Mouse (Mus musculus) liver, embryonic 15.5 days (tissue): ENCODE measurements at regions not wholly inside any gene's neighbourhood (a gene's known extent, or its start where the extent isn't known, plus 50 kb on each side); places are given as distances from the start of the nearest gene placed in this dataset.

Experiments
- ATAC-seq: fragments of 200-750 bp; cut with Nextera tagmentation; 2 replicates; pipeline ENCODE4 v1.8.0; 2017; ENCODE audit warnings: moderate number of reproducible peaks, mild to moderate bottlenecking, moderate library complexity; ENCODE audit not compliant: insufficient read depth
- H3K27ac ChIP-seq: fragments of 300-500 bp; sonication (generic); replicated peaks from 2 replicates; pipeline ENCODE4 v1.5.1; 2015; ENCODE audit warnings: mild to moderate bottlenecking, inconsistent platforms
- H3K27me3 ChIP-seq: fragments of 300-500 bp; sonication (generic); 2 replicates; pipeline ENCODE4 v1.6.1; 2015; ENCODE audit warnings: mild to moderate bottlenecking, inconsistent platforms
- H3K36me3 ChIP-seq: fragments of 300-500 bp; sonication (generic); replicated peaks from 2 replicates; pipeline ENCODE4 v1.6.1; 2015; ENCODE audit warnings: moderate library complexity, mild to moderate bottlenecking, inconsistent platforms
- H3K4me1 ChIP-seq: fragments of 300-500 bp; sonication (generic); replicated peaks from 2 replicates; pipeline ENCODE4 v1.6.1; 2015; ENCODE audit warnings: inconsistent platforms
- H3K4me2 ChIP-seq: fragments of 300-500 bp; sonication (generic); 2 replicates; pipeline ENCODE4 v1.6.1; 2015; ENCODE audit warnings: moderate library complexity, mild to moderate bottlenecking, inconsistent platforms
- H3K4me3 ChIP-seq: fragments of 300-500 bp; sonication (generic); replicated peaks from 2 replicates; pipeline ENCODE4 v1.5.1; 2015; ENCODE audit warnings: mild to moderate bottlenecking, inconsistent platforms
- H3K9ac ChIP-seq: fragments of 300-500 bp; sonication (generic); 2 replicates; pipeline ENCODE4 v1.6.1; 2015; ENCODE audit warnings: moderate library complexity, mild to moderate bottlenecking, inconsistent platforms
- H3K9me3 ChIP-seq: fragments of 300-500 bp; sonication (generic); replicated peaks from 2 replicates; pipeline ENCODE4 v1.6.1; 2016; ENCODE audit warnings: inconsistent platforms
- WGBS: fragments of 180-500 bp; shearing (Covaris S2); methylation state at CpG from one replicate; pipeline ENCODE4 v1.1.7; 2015; ENCODE audit warnings: mixed read lengths; ENCODE audit not compliant: insufficient replicate concordance; 5-methylcytosine and 5-hydroxymethylcytosine counted together

- H3K27me3 ChIP-seq: no peaks in the 10 kb centered on the region
Observed at GRCm38 (mm10) chr14:45760890-45761680, 103.1 kb upstream of the Ddhd1 start.

GRCm38 (mm10) chr14:45764231-45764630 lies 106.3 kb upstream of the Ddhd1 start:
- WGBS: 54% methylated on average over 3 of the region's 3 CpGs

More at GRCm38 (mm10) chr14:45760890-45761680, 103.1 kb upstream of the Ddhd1 start:
- Histone ChIP-seq H3K4me3 (no peak overlapping the region), H3K4me1 (no peaks in the 10 kb centered on the region), H3K9ac (no peak overlapping the region), H3K4me2 (no peak overlapping the region), H3K36me3 (no peaks in the 10 kb centered on the region), H3K27ac (no peak overlapping the region), H3K9me3 (no peaks in the 10 kb centered on the region)
- 78% methylated on average over 16 of the region's 16 CpGs for WGBS
- ATAC-seq: no peak

GRCm38 (mm10) chr14:45766582-45766981 lies 108.6 kb upstream of the Ddhd1 start:
- Histone ChIP-seq H3K9me3 (no peaks in the 10 kb centered on the region), H3K27ac (no peak overlapping the region), H3K4me2 (no peak overlapping the region), H3K9ac (no peak overlapping the region), H3K36me3 (no peaks in the 10 kb centered on the region), H3K4me1 (no peaks in the 10 kb centered on the region), H3K27me3 (no peaks in the 10 kb centered on the region), H3K4me3 (no peak overlapping the region)
- 63% methylated on average over 1 of the region's 1 CpGs for WGBS
- ATAC-seq: no peak

More at GRCm38 (mm10) chr14:45764231-45764630, 106.3 kb upstream of the Ddhd1 start:
- H3K9me3 ChIP-seq: no peaks in the 10 kb centered on the region
- H3K4me1 ChIP-seq: no peaks in the 10 kb centered on the region
- H3K27me3 ChIP-seq: no peaks in the 10 kb centered on the region
- no peaks in the 10 kb centered on the region for H3K36me3 ChIP-seq
- H3K4me3 ChIP-seq: no peak overlapping the region
- H3K27ac ChIP-seq: no peak overlapping the region
- ATAC-seq: no peak
- H3K9ac ChIP-seq: no peak overlapping the region
- H3K4me2 ChIP-seq: no peak overlapping the region

GRCm38 (mm10) chr14:45772665-45773277 lies 114.8 kb upstream of the Ddhd1 start:
- H3K27me3 ChIP-seq: no peaks in the 10 kb centered on the region
- H3K36me3 ChIP-seq: no peaks in the 10 kb centered on the region
- no peak for ATAC-seq
- H3K9ac ChIP-seq: no peak overlapping the region
- H3K4me1 ChIP-seq: no peaks in the 10 kb centered on the region
- WGBS: 18% methylated on average over 19 of the region's 19 CpGs
- H3K27ac ChIP-seq: no peak overlapping the region
- peak overlapping the region; percentile 29; the same call in 1 of the 2 replicates for H3K4me2 ChIP-seq
- H3K9me3 ChIP-seq: no peaks in the 10 kb centered on the region
- H3K4me3 ChIP-seq: no peak overlapping the region

GRCm38 (mm10) chr14:45773326-45773725 lies 115.4 kb upstream of the Ddhd1 start:
- Histone ChIP-seq H3K4me3 (no peak overlapping the region), H3K9me3 (no peaks in the 10 kb centered on the region), H3K9ac (no peak overlapping the region), H3K4me1 (no peaks in the 10 kb centered on the region), H3K27me3 (no peaks in the 10 kb centered on the region), H3K36me3 (no peaks in the 10 kb centered on the region), H3K27ac (no peak overlapping the region), H3K4me2 (no peak overlapping the region)
- WGBS: 55% methylated on average over 7 of the region's 7 CpGs
- no peak for ATAC-seq

- H3K4me1 ChIP-seq: no peaks in the 10 kb centered on the region
- no peak overlapping the region for H3K9ac ChIP-seq
- no peaks in the 10 kb centered on the region for H3K27me3 ChIP-seq
- ATAC-seq: no peak
- H3K36me3 ChIP-seq: no peaks in the 10 kb centered on the region
- H3K27ac ChIP-seq: no peak overlapping the region
- no peak overlapping the region for H3K4me3 ChIP-seq
- H3K4me2 ChIP-seq: no peak overlapping the region
- WGBS: 63% methylated on average over 6 of the region's 6 CpGs
- H3K9me3 ChIP-seq: no peaks in the 10 kb centered on the region
Observed at GRCm38 (mm10) chr14:45781850-45782249, 123.9 kb upstream of the Ddhd1 start.

GRCm38 (mm10) chr14:45794980-45795379 lies 137.0 kb upstream of the Ddhd1 start:
- 65% methylated on average over 1 of the region's 1 CpGs for WGBS
- H3K4me2 ChIP-seq: no peak overlapping the region
- H3K36me3 ChIP-seq: no peaks in the 10 kb centered on the region
- H3K4me3 ChIP-seq: no peak overlapping the region
- H3K9ac ChIP-seq: no peak overlapping the region
- H3K27ac ChIP-seq: no peak overlapping the region
- ATAC-seq: no peak
- no peaks in the 10 kb centered on the region for H3K4me1 ChIP-seq
- H3K9me3 ChIP-seq: no peaks in the 10 kb centered on the region
- no peaks in the 10 kb centered on the region for H3K27me3 ChIP-seq

- no peaks in the 10 kb centered on the region for H3K36me3 ChIP-seq
- no peak overlapping the region for H3K4me3 ChIP-seq
- no peaks in the 10 kb centered on the region for H3K9me3 ChIP-seq
- no peak overlapping the region for H3K4me2 ChIP-seq
- 55% methylated on average over 10 of the region's 10 CpGs for WGBS
- H3K4me1 ChIP-seq: no peaks in the 10 kb centered on the region
- H3K27ac ChIP-seq: no peak overlapping the region
- no peaks in the 10 kb centered on the region for H3K27me3 ChIP-seq
- H3K9ac ChIP-seq: no peak overlapping the region
- no peak for ATAC-seq
Observed at GRCm38 (mm10) chr14:45796665-45797319, 138.8 kb upstream of the Ddhd1 start.

GRCm38 (mm10) chr14:45797320-45797696 lies 139.4 kb upstream of the Ddhd1 start:
- Histone ChIP-seq H3K4me2 (no peak overlapping the region), H3K9me3 (no peaks in the 10 kb centered on the region), H3K27ac (no peak overlapping the region), H3K4me1 (no peaks in the 10 kb centered on the region), H3K4me3 (no peak overlapping the region), H3K27me3 (no peaks in the 10 kb centered on the region), H3K9ac (no peak overlapping the region), H3K36me3 (no peaks in the 10 kb centered on the region)
- no peak for ATAC-seq
- WGBS: 71% methylated on average over 4 of the region's 4 CpGs

GRCm38 (mm10) chr14:45799286-45799685 lies 141.3 kb upstream of the Ddhd1 start:
- H3K9me3 ChIP-seq: no peaks in the 10 kb centered on the region
- no peaks in the 10 kb centered on the region for H3K36me3 ChIP-seq
- H3K4me3 ChIP-seq: no peak overlapping the region
- H3K4me1 ChIP-seq: no peaks in the 10 kb centered on the region
- ATAC-seq: no peak
- H3K27me3 ChIP-seq: no peaks in the 10 kb centered on the region
- H3K4me2 ChIP-seq: no peak overlapping the region
- H3K9ac ChIP-seq: no peak overlapping the region
- no peak overlapping the region for H3K27ac ChIP-seq
- WGBS: 56% methylated on average over 2 of the region's 2 CpGs

GRCm38 (mm10) chr14:45805950-45806349 lies 148.0 kb upstream of the Ddhd1 start:
- Histone ChIP-seq H3K27me3 (no peaks in the 10 kb centered on the region), H3K9ac (no peak overlapping the region), H3K9me3 (no peaks in the 10 kb centered on the region), H3K36me3 (no peaks in the 10 kb centered on the region), H3K4me3 (no peak overlapping the region), H3K4me1 (no peaks in the 10 kb centered on the region), H3K27ac (no peak overlapping the region), H3K4me2 (no peak overlapping the region)
- no peak for ATAC-seq
- 70% methylated on average over 3 of the region's 3 CpGs for WGBS
